Mouse (Mus musculus): Measurements from ENCODE around the gene Tbx15. TPM values are rescaled to one million over a fixed set of nuclear protein-coding genes. Genes with fewer than 3 reads are reported as not detected.

Tbx15 gene
- not detected in 2 replicates for total RNA-seq (2017)

- no peak for ATAC-seq (ENCODE audit: extremely low read depth, insufficient number of reproducible peaks, low FRiP score, poor library complexity, severe bottlenecking)
Measured at GRCm38 (mm10) chr3:99240213-99240720, at the start of gene Tbx15. Tbx15 (plus strand) TSS chr3:99240381.

DNA sequence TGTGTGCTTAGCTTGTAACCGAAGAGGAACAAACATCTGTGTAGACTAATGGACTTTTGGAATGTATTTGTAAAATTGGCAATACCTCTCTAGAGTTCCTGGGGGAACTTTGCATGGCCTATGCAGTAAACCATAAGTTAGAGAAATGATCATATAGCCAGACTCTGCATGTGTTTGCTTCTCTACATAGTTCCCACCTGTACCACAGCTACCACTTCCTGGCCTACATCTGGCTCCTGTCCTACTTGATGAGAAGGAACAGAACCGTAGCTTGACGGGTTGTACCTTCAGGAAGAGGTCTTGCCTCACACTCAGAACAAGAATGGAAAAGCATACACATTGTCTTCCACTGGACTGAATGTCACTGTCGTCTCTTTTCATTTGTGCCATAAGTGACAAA, 46.6 kb upstream of the Tbx15 start:
- ATAC-seq (ENCODE audit: extremely low read depth, insufficient number of reproducible peaks, low FRiP score, poor library complexity, severe bottlenecking) = no peak

DNA sequence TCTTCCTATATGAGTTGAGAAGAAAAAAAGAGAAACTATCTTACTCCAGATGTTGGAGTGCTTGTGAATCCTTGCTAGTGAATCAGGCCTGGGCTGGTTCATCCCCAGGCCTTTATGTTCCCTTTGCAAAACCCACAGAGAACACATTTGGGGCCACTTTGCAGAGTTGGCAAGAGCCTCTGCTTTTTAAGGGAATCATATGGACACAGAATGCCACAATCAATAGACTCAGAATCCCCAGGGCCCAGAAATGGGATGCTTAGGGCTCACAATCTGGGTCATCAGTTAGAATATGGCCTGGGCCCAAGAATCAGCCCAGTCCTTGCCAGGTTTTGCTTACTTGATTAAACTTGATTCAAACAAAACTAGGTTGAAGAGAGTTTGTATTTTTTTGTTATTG, 36.9 kb upstream of the Tbx15 start:
- no peak for ATAC-seq (ENCODE audit: extremely low read depth, insufficient number of reproducible peaks, low FRiP score, poor library complexity, severe bottlenecking)

- ATAC-seq (ENCODE audit: extremely low read depth, insufficient number of reproducible peaks, low FRiP score, poor library complexity, severe bottlenecking) = no peak
Measured at GRCm38 (mm10) chr3:99208416-99208815, 31.8 kb upstream of the Tbx15 start.

DNA sequence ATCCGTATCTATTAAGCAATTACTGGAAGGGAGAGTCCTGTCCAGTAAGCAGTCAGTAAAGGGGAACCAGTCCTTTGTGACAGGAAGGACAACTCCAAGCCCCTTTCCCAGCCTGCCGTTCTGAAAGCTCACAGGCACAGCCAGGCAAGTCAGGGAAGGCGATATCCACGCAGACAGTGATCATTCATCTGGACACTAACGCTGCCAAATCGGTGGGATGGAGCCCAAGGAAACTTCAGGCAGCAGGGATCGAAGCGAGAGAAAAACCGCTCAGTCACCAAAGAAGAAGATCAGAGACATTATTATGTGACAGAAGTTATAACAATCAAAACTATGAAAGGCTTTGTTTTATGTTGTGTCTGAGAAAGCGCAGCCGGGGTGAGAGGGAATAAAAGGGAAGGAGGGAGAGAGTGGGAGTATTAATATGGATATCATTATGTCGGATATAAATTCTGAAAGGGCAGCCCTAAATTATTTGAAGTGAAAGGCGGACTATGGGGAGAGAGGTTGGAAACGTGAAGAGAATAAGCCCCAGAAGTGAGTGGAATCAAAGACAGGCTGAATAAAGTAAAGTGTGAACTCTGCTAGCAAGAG, 29.0 kb upstream of the Tbx15 start:
- no peak for ATAC-seq (ENCODE audit: extremely low read depth, insufficient number of reproducible peaks, low FRiP score, poor library complexity, severe bottlenecking)

GRCm38 (mm10) chr3:99227807-99228206, 12.4 kb upstream of the Tbx15 start:
- no peak for ATAC-seq (ENCODE audit: extremely low read depth, insufficient number of reproducible peaks, low FRiP score, poor library complexity, severe bottlenecking)

- ATAC-seq (ENCODE audit: extremely low read depth, insufficient number of reproducible peaks, low FRiP score, poor library complexity, severe bottlenecking) = no peak
Measured at GRCm38 (mm10) chr3:99233393-99234318, 6.5 kb upstream of the Tbx15 start.

- ATAC-seq (ENCODE audit: extremely low read depth, insufficient number of reproducible peaks, low FRiP score, poor library complexity, severe bottlenecking) = 0 out of 2 replicates have a peak, but pooled peaks have one; percentile 6
Measured at GRCm38 (mm10) chr3:99234319-99234869, 5.8 kb upstream of the Tbx15 start.

- ATAC-seq (ENCODE audit: extremely low read depth, insufficient number of reproducible peaks, low FRiP score, poor library complexity, severe bottlenecking) = no peak
Measured at GRCm38 (mm10) chr3:99235116-99235803, 4.9 kb upstream of the Tbx15 start.

- ATAC-seq (ENCODE audit: extremely low read depth, insufficient number of reproducible peaks, low FRiP score, poor library complexity, severe bottlenecking) = no peak
Measured at GRCm38 (mm10) chr3:99235804-99236755, 4.1 kb upstream of the Tbx15 start.

DNA sequence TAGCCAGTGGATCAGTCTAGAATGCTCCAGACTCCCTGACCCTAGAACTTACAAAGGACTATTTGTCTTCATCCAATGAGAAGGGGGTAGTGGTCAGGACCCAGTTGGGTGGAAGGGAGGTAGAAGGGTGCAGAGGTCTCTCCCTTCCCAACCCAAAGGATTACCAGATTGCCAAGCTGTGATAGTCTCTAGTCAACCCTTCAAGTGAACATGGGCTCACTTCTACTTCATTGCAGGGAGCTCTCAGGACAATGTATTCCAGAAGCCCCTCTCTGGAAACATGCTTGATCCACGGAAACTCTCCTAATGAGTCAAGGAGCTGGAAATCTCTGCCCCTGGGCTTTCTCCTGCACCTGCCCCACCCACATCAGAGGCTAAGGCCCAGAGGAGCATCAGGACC, 1.5 kb upstream of the Tbx15 start:
- no peak for ATAC-seq (ENCODE audit: extremely low read depth, insufficient number of reproducible peaks, low FRiP score, poor library complexity, severe bottlenecking)

GRCm38 (mm10) chr3:99239301-99240045, 708 bp upstream of the Tbx15 start:
- ATAC-seq (ENCODE audit: extremely low read depth, insufficient number of reproducible peaks, low FRiP score, poor library complexity, severe bottlenecking) = no peak

DNA sequence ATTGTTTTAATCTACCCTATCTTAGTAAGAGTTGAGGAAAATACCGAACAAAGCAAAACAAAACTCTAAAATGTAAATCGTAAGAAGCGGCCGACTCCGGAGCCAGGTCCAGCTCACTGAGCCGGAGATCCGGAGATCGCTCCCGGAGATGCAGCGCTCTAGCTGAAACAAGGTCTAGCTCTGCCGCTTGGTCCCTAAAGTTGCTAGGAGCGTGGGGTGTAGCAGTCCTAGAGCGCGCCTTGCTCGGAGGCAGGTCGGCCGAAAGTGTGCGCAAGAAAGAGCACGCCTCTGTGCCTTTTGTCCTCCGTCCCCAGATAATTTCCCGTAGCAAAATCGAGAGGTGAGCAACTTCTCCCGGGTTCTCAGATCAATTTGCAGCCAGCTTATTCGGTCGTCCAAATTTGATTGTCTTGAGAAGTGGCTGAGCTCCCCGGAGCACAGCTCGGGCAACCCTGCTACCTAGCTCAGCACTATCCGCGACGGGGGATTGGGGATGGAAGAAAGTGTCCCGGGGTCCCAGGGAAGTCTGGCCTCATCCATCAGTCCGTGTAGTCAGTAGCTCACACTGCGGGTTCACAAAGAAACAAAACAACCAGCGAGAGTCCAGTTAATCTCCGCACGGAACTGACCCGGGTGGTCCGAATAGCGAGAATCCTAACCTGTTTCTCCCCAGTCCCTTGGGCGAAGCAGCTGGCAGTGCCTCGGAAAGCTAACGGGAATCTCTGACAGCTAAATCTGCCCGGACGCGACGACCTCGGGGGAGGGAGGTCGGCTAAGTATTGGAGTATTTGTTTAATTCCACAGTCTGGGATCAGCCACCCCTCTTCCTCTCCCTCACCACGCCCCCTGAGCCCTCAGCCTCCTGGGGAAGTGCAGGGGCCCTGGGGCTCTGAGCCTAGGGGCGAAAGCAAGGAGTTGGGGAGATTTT, 894 bp downstream of the Tbx15 start:
- ATAC-seq (ENCODE audit: extremely low read depth, insufficient number of reproducible peaks, low FRiP score, poor library complexity, severe bottlenecking) = no peak

DNA sequence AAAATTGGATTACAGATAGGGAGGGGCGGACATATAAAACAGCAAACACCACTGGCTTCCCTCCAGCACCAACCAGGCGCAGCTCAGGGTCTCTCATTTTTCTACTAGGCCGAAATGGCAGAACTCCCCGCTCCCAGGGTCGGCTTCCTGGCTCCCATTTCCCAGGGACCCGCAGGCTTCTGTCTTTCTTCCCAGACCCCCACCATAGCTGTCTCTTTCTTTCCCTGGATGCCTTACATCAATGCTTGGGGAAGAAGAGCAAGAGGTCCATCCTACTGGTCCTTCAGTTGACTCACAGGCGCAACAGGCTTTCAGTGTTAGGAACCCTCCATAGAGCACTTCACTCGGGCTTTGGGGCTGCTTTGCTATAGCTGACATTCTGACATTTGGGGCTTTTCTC, 2.3 kb downstream of the Tbx15 start:
- ATAC-seq (ENCODE audit: extremely low read depth, insufficient number of reproducible peaks, low FRiP score, poor library complexity, severe bottlenecking) = no peak

DNA sequence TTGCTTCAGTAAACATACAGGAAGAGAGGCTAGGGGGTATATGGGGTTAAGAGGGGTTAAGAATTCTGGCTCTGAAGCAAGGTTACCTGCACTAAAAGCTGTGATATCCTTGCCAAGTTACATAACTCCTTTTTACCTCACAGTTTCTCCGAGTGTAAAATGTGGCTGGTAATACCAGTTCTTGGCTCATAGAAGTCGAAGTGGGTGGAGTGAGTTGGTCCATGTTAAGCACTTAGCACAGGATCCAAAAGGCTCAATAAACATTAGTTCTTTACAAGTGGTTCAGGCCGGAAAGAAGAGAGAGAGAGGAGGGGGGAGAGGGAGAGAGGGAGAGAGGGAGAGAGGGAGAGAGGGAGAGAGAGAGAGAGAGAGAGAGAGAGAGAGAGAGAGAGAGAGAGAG, 5.2 kb downstream of the Tbx15 start:
- ATAC-seq (ENCODE audit: extremely low read depth, insufficient number of reproducible peaks, low FRiP score, poor library complexity, severe bottlenecking) = no peak

DNA sequence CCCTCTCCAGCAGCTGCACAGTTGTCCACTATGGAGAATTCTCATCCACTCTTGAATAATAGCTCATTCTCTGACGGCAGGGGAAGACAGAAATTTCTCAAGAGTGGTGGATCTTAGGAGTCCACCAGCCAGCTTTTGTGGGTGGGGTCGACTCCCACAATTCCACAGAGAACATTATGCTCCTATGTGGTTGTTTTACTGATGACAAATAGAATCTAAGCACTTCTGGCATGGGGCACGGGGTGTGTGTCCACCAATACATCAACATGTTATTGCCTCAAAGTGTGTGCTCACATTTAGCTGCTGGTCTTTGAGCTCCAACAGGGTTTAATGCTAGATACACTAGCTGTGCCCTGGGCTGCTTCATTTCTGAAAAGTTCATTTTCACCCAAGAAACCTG, 6.4 kb downstream of the Tbx15 start:
- no peak for ATAC-seq (ENCODE audit: extremely low read depth, insufficient number of reproducible peaks, low FRiP score, poor library complexity, severe bottlenecking)

- ATAC-seq (ENCODE audit: extremely low read depth, insufficient number of reproducible peaks, low FRiP score, poor library complexity, severe bottlenecking) = no peak
Measured at GRCm38 (mm10) chr3:99247586-99247985, 7.4 kb downstream of the Tbx15 start.

All from neutrophil, adult 5-6 weeks (primary cell).